Mouse (Mus musculus) WW6 (cell line): ENCODE results near the gene Otulinl.

Experiments used
- DNase-seq: peaks from one replicate; pipeline ENCODE4 v3.0.0-alpha.2; 2013; ENCODE audit warnings: low read depth, low spot score

Gene Otulinl

GRCm38 (mm10) chr15:27617227-27617626, 64.2 kb downstream of the Otulinl start:
- DNase-seq: no peak

- no peak for DNase-seq
Measured at GRCm38 (mm10) chr15:27616159-27616558, 65.2 kb downstream of the Otulinl start.

- DNase-seq: no peak
Measured at GRCm38 (mm10) chr15:27613255-27613654, 68.1 kb downstream of the Otulinl start.

GRCm38 (mm10) chr15:27612533-27613221, 68.7 kb downstream of the Otulinl start:
- peak; percentile 26 for DNase-seq

GRCm38 (mm10) chr15:27609554-27609953, 71.8 kb downstream of the Otulinl start:
- DNase-seq: no peak

GRCm38 (mm10) chr15:27605252-27605651, 76.1 kb downstream of the Otulinl start:
- no peak for DNase-seq
